Mouse (Mus musculus): ENCODE results near the gene Gm45717.

GRCm38 (mm10) chr7:140954733-140955071 lies 1.0 kb downstream of the Gm45717 start:
- TF ChIP-seq USF1 (IDR thresholded peaks at IDR 0.05; ENCODE audit: low read depth, low read length): no peak
- TF ChIP-seq JUND (IDR thresholded peaks at IDR 0.05; ENCODE audit: low read depth, low read length): no peak
- TF ChIP-seq MXI1 (IDR thresholded peaks at IDR 0.05; ENCODE audit: low read depth, low read length): no peak
- no peak for TF ChIP-seq MAX (IDR thresholded peaks at IDR 0.05; ENCODE audit: low read length)
- no peak for TF ChIP-seq CTCF (IDR thresholded peaks at IDR 0.05 in 2 of 3, conservative IDR thresholded peaks at IDR 0.05 in 1 of 3; ENCODE audit: control insufficient read depth in 1 of 3, insufficient read depth in 1 of 3, low read depth in 2 of 3, low read length in 3 of 3, poor library complexity in 1 of 3, severe bottlenecking in 1 of 3)
- no peak for TF ChIP-seq MAZ (IDR thresholded peaks at IDR 0.05; ENCODE audit: low read depth, low read length)
- no peak for TF ChIP-seq RCOR1 (IDR thresholded peaks at IDR 0.05; ENCODE audit: low read depth, low read length)
- TF ChIP-seq POLR2A (IDR thresholded peaks at IDR 0.05; ENCODE audit: control insufficient read depth in 1 of 2, insufficient read depth in 1 of 2, low read depth in 1 of 2, low read length in 2 of 2, poor library complexity in 1 of 2): no peak
- no peak for TF ChIP-seq CHD2 (IDR thresholded peaks at IDR 0.05; ENCODE audit: low read length)
